Mouse (Mus musculus) heart, embryonic 11.5 days (tissue): ENCODE measurements around the gene Gm20403. TPM values are rescaled to one million over a fixed set of nuclear protein-coding genes. Genes with fewer than 3 reads are reported as not detected.
A peak's percentile ranks its signal among the peaks of the same experiment; 100 is the strongest.

Source experiments
- ATAC-seq: fragments of 200-750 bp; cut with Nextera tagmentation; replicated peaks from 2 replicates; pipeline ENCODE4 v1.8.0; 2017; ENCODE audit warnings: moderate library complexity; ENCODE audit not compliant: insufficient number of reproducible peaks, low FRiP score, low TSS enrichment
- H3K27ac ChIP-seq: fragments of 300-500 bp; sonication (generic); 2 replicates; pipeline ENCODE4 v1.5.1; 2014; ENCODE audit warnings: mild to moderate bottlenecking, low read depth, low read length
- H3K27me3 ChIP-seq: fragments of 300-500 bp; sonication (generic); 2 replicates; pipeline ENCODE4 v1.6.1; 2014; ENCODE audit warnings: mild to moderate bottlenecking, low read length, mixed read lengths; ENCODE audit not compliant: control insufficient read depth, insufficient read depth
- H3K36me3 ChIP-seq: fragments of 300-500 bp; sonication (generic); 2 replicates; pipeline ENCODE4 v1.6.1; 2014; ENCODE audit warnings: mild to moderate bottlenecking, low read length, moderate library complexity, mixed read lengths; ENCODE audit not compliant: control insufficient read depth, insufficient read depth
- H3K4me1 ChIP-seq: fragments of 300-500 bp; sonication (generic); 2 replicates; pipeline ENCODE4 v1.6.1; 2014; ENCODE audit warnings: low read length; ENCODE audit not compliant: control insufficient read depth, insufficient read depth
- H3K4me2 ChIP-seq: fragments of 300-500 bp; sonication (generic); 2 replicates; pipeline ENCODE4 v1.6.1; 2014; ENCODE audit warnings: mild to moderate bottlenecking, moderate library complexity
- H3K4me3 ChIP-seq: fragments of 300-500 bp; sonication (generic); 2 replicates; pipeline ENCODE4 v1.5.1; 2014; ENCODE audit warnings: low read depth, low read length
- H3K9ac ChIP-seq: fragments of 300-500 bp; sonication (generic); 2 replicates; pipeline ENCODE4 v1.6.1; 2014; ENCODE audit warnings: mild to moderate bottlenecking, low read depth, low read length, moderate library complexity
- H3K9me3 ChIP-seq: fragments of 300-500 bp; sonication (generic); replicated peaks from 2 replicates; pipeline ENCODE4 v1.6.1; 2016; ENCODE audit warnings: low read length; ENCODE audit not compliant: control insufficient read depth
- WGBS: fragments of 180-500 bp; shearing (Covaris S2); extraction: QIAGEN DNeasy Blood & Tissue Kit; methylation state at CpG from one replicate; pipeline ENCODE4 v1.1.7; 2014; ENCODE audit not compliant: insufficient replicate concordance; 5-methylcytosine and 5-hydroxymethylcytosine counted together
- polyA plus RNA-seq: library from polyadenylated mRNA; unstranded; fragments of >200 nt; fragmentation: Nextera tagmentation; extraction: Ambion mirVana; gene quantifications from 2 replicates; pipeline ENCODE4 v1.2.1, GENCODE M21; 2014

The Gm20403 gene
- not detected in 2 replicates for polyA plus RNA-seq

GRCm38 (mm10) chr12:54986052-54986717 lies at the start of gene Gm20403:
TSS of gene Gm20403 (minus strand) at chr12:54986529.
- H3K27ac ChIP-seq, result peak within 1 kb of the TSS; percentile 91
- H3K4me1 ChIP-seq, result peaks cover 4% of the 10 kb centered on the region; the same call in 1 of the 2 replicates
- H3K9ac ChIP-seq, result peak within 1 kb of the TSS; percentile 91
- H3K9me3 ChIP-seq, result no peaks in the 10 kb centered on the region
- under 1% methylated on average over 52 of the region's 60 CpGs for WGBS
- H3K27me3 ChIP-seq, result no peaks in the 10 kb centered on the region
- no peaks in the 10 kb centered on the region for H3K36me3 ChIP-seq
- peak within 1 kb of the TSS; percentile 83 for H3K4me3 ChIP-seq
- ATAC-seq, result 0 out of 2 replicates have a peak, but pooled peaks have one; percentile 31
- peak within 1 kb of the TSS; percentile 79 for H3K4me2 ChIP-seq

DNA sequence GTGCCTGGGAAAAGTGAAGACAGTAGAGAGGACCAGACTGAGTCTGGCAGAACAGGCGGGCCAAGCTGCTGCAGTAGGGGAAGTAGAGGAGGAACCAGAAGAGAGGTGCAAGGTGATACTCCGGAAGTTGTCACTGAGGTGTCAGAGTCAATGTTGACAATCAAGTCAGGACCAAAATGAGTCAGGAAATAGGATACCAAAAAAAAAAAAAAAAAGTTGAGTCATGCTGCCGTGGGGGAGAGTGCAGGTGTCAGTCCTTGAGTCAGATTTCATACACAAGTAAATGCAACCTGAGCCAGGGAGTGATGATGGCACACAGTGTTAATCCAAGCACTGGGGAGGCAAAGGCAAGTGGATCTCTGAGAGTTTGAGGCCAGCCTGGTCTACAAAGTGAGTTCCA lies 40.8 kb upstream of the Gm20403 start:
- Histone ChIP-seq H3K4me3 (no peak overlapping the region), H3K27ac (no peak overlapping the region), H3K4me1 (no peaks in the 10 kb centered on the region), H3K4me2 (no peak overlapping the region), H3K27me3 (no peaks in the 10 kb centered on the region), H3K9me3 (no peaks in the 10 kb centered on the region; the same call in 1 of the 2 replicates), H3K36me3 (no peaks in the 10 kb centered on the region), H3K9ac (no peak overlapping the region)
- ATAC-seq, result no peak
- 31% methylated on average over 3 of the region's 3 CpGs for WGBS

DNA sequence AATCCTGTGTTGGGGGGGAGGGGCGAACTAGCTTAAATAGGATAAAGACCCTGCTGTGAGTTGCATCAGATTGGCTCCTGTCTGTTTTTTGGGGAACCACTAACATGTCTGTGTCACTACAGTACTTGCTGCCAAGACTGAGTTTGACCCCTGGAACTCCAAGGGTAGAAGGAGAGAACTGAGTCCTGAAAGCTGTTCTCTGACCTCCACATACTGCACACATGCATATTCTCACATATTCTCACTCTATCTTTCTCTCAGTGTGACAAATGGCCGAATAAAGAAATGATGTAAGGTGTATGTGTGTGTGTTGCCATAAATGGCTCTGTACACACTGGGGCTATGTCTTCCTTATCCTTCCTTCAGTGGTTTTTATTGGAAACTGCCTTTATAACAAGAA lies 37.0 kb upstream of the Gm20403 start:
- no peaks in the 10 kb centered on the region; the same call in 1 of the 2 replicates for H3K9me3 ChIP-seq
- ATAC-seq, result no peak
- 69% methylated on average over 2 of the region's 2 CpGs for WGBS
- no peak overlapping the region for H3K4me3 ChIP-seq
- H3K4me2 ChIP-seq, result no peak overlapping the region
- H3K36me3 ChIP-seq, result no peaks in the 10 kb centered on the region
- H3K27ac ChIP-seq, result no peak overlapping the region
- H3K9ac ChIP-seq, result no peak overlapping the region
- H3K4me1 ChIP-seq, result no peaks in the 10 kb centered on the region
- no peaks in the 10 kb centered on the region for H3K27me3 ChIP-seq

DNA sequence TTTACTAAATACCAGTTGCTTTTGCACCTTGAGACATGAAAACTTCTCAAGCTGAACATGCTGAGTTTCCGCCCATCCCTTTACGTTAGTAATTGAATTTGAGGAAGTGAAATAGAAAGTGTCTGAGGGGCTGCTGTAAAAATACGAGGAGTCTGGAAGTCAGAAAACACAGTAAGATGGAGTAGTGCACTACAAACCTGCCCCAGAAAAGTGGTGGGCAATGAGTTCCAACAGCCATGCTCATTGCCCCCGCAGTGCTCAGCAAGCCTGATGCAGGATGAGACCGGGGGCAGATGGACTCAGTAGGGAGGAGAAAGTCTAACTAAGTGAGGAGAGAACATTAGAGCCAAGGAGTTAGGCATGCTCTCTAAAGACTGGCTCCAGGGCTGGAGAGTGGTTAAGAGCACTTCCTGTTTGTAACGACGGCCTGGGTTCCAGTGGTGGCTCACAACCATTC lies 33.1 kb upstream of the Gm20403 start:
- Histone ChIP-seq H3K9ac (no peak overlapping the region), H3K36me3 (no peaks in the 10 kb centered on the region), H3K27me3 (no peaks in the 10 kb centered on the region), H3K27ac (no peak overlapping the region), H3K4me3 (no peak overlapping the region), H3K4me1 (no peaks in the 10 kb centered on the region), H3K9me3 (no peaks in the 10 kb centered on the region; the same call in 1 of the 2 replicates), H3K4me2 (no peak overlapping the region)
- 78% methylated on average over 7 of the region's 7 CpGs for WGBS
- ATAC-seq, result no peak

GRCm38 (mm10) chr12:55017119-55017721 lies 30.9 kb upstream of the Gm20403 start:
- 70% methylated on average over 9 of the region's 9 CpGs for WGBS
- no peaks in the 10 kb centered on the region for H3K9me3 ChIP-seq
- H3K4me1 ChIP-seq, result no peaks in the 10 kb centered on the region
- ATAC-seq, result no peak
- no peaks in the 10 kb centered on the region for H3K27me3 ChIP-seq
- no peak overlapping the region for H3K9ac ChIP-seq
- no peak overlapping the region for H3K4me3 ChIP-seq
- H3K36me3 ChIP-seq, result no peaks in the 10 kb centered on the region
- no peak overlapping the region for H3K27ac ChIP-seq
- no peak overlapping the region for H3K4me2 ChIP-seq

DNA sequence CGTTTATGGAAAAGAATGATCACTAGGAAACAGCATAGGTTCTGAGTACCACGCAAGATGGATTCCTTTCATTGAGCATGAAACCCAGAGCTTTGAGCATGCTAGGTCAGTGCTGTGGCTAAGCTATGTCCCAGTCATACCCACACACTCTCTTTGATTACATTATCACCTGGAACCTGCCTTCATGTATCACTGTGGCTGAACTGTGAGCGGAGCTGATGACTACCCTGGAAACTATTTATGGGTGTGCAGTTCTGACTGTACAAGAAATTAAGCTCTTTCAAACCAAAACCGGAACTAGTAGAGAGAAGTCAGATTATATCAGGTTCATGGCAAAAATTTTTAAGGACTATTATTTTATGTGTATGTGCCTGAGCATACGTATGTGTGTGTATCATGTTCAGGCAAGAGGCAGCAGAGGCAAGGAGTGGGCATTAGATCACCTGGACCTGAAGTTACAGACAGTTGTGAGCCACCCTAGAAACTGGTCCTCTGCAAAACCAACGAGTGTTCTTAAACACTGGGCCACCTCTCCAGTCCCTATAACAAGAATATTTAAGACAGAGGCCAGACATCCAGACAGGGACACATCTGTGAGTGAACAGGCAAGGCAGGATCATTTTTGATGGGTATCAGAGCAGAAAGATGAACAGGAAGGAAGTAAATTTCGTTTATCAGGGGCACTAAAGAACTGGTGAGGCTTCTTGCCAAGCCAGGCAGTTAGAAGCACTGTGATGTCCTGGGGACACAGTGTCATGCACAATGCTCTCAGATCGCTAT lies 30.2 kb upstream of the Gm20403 start:
- no peak for ATAC-seq
- H3K36me3 ChIP-seq, result no peaks in the 10 kb centered on the region
- no peaks in the 10 kb centered on the region for H3K4me1 ChIP-seq
- no peaks in the 10 kb centered on the region for H3K27me3 ChIP-seq
- no peak overlapping the region for H3K4me2 ChIP-seq
- no peaks in the 10 kb centered on the region for H3K9me3 ChIP-seq
- H3K27ac ChIP-seq, result no peak overlapping the region
- H3K4me3 ChIP-seq, result no peak overlapping the region
- WGBS, result 69% methylated on average over 8 of the region's 8 CpGs
- no peak overlapping the region for H3K9ac ChIP-seq

DNA sequence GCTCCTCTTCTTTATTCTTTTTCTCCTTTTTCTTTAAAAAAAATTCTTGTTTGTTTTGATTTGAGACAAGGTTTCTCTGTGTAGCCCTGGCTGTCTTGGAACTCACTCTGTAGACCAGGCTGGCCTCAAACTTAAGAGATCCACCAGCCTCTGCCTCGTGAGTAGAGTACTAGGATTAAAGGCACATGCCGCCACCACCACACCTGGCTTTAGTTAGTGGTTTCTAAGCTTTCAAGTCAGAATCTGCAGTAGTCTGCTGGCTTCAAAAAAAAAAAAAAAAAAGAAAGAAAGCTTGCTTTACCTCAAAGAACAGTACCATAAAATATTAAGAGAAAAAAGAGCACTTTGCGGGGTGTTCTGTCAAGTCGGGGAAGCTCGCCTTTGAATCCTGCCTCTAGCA lies 29.1 kb upstream of the Gm20403 start:
- Histone ChIP-seq H3K27me3 (no peaks in the 10 kb centered on the region), H3K9me3 (no peaks in the 10 kb centered on the region), H3K27ac (no peak overlapping the region), H3K4me1 (no peaks in the 10 kb centered on the region), H3K4me3 (no peak overlapping the region), H3K36me3 (no peaks in the 10 kb centered on the region), H3K4me2 (no peak overlapping the region), H3K9ac (no peak overlapping the region)
- no peak for ATAC-seq
- WGBS, result 80% methylated on average over 5 of the region's 5 CpGs

- H3K9ac ChIP-seq, result no peak within 1 kb of the TSS
- no peaks in the 10 kb centered on the region for H3K27me3 ChIP-seq
- no peak for ATAC-seq
- H3K4me1 ChIP-seq, result no peaks in the 10 kb centered on the region
- H3K27ac ChIP-seq, result no peak within 1 kb of the TSS
- H3K4me2 ChIP-seq, result no peak within 1 kb of the TSS
- H3K9me3 ChIP-seq, result no peaks in the 10 kb centered on the region
- H3K4me3 ChIP-seq, result no peak within 1 kb of the TSS
- 81% methylated on average over 6 of the region's 6 CpGs for WGBS
- H3K36me3 ChIP-seq, result no peaks in the 10 kb centered on the region
Observed at GRCm38 (mm10) chr12:55013626-55014398, 27.5 kb upstream of the Gm20403 start, which contains the start of gene Baz1a. TSS of gene Baz1a (minus strand) at chr12:55014348.
